Mouse (Mus musculus) liver, embryonic 16.5 days (tissue): ENCODE measurements around the gene Arel1. TPM values are rescaled to one million over a fixed set of nuclear protein-coding genes. Genes with fewer than 3 reads are reported as not detected.

Experiments used
- ATAC-seq: fragments of 200-750 bp; cut with Nextera tagmentation; 2 replicates; pipeline ENCODE4 v1.8.0; 2017; ENCODE audit warnings: low read depth, mild to moderate bottlenecking, moderate number of reproducible peaks, moderate library complexity
- H3K27ac ChIP-seq: fragments of 300-500 bp; sonication (generic); 2 replicates; pipeline ENCODE4 v1.5.1; 2014; ENCODE audit warnings: mild to moderate bottlenecking, low read length
- H3K27me3 ChIP-seq: fragments of 300-500 bp; sonication (generic); 2 replicates; pipeline ENCODE4 v1.6.1; 2014; ENCODE audit warnings: low read depth, low read length, mixed read lengths; ENCODE audit not compliant: control insufficient read depth, insufficient read depth
- H3K36me3 ChIP-seq: fragments of 300-500 bp; sonication (generic); 2 replicates; pipeline ENCODE4 v1.6.1; 2014; ENCODE audit warnings: mild to moderate bottlenecking; ENCODE audit not compliant: control insufficient read depth, insufficient read depth
- H3K4me1 ChIP-seq: fragments of 300-500 bp; sonication (generic); 2 replicates; pipeline ENCODE4 v1.6.1; 2014; ENCODE audit warnings: low read depth, low read length, mixed read lengths; ENCODE audit not compliant: control insufficient read depth
- H3K4me2 ChIP-seq: fragments of 300-500 bp; sonication (generic); 2 replicates; pipeline ENCODE4 v1.6.1; 2014; ENCODE audit warnings: low read depth, low read length, mixed read lengths
- H3K4me3 ChIP-seq: fragments of 300-500 bp; sonication (generic); 2 replicates; pipeline ENCODE4 v1.5.1; 2014; ENCODE audit warnings: low read depth, mild to moderate bottlenecking, low read length
- H3K9ac ChIP-seq: fragments of 300-500 bp; sonication (generic); 2 replicates; pipeline ENCODE4 v1.6.1; 2014; ENCODE audit warnings: low read depth, low read length
- H3K9me3 ChIP-seq: fragments of 300-500 bp; sonication (generic); replicated peaks from 2 replicates; pipeline ENCODE4 v1.6.1; 2016; ENCODE audit warnings: low read length; ENCODE audit not compliant: control insufficient read depth
- WGBS: fragments of 180-500 bp; shearing (Covaris S2); extraction: QIAGEN DNeasy Blood & Tissue Kit; methylation state at CpG from one replicate; pipeline ENCODE4 v1.1.7; 2014; ENCODE audit not compliant: insufficient replicate concordance; 5-methylcytosine and 5-hydroxymethylcytosine counted together
- polyA plus RNA-seq: library from polyadenylated mRNA; unstranded; fragments of >200 nt; fragmentation: Nextera tagmentation; extraction: Ambion mirVana; gene quantifications from 2 replicates; pipeline ENCODE4 v1.2.1, GENCODE M21; 2015

Arel1 gene
- polyA plus RNA-seq, 1 experiment from 2014 or later: 16.5 TPM

DNA sequence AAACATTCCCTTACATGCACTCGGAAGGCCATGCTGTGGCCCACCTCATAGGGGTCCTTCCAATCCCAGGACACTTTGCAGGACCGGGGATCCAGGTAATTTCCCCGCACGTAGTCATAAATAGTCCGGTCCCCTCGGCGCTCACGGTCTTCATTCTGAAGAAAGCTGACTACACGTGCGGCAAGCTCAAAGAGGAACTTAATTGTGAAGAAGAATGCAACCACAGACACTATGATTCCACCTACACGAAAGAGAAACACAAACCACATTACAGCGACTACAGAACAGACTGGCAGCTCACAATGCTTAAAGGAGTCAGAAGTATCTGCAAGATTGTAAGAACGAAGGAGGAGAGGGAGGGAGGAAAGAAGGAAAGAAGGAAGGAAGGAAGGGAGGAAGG is 29.0 kb downstream of the Arel1 start:
- Histone ChIP-seq H3K9ac (no peak overlapping the region), H3K4me1 (peaks cover 10% of the 10 kb centered on the region), H3K36me3 (peaks cover 34% of the 10 kb centered on the region), H3K27ac (no peak overlapping the region), H3K9me3 (no peaks in the 10 kb centered on the region), H3K27me3 (no peaks in the 10 kb centered on the region), H3K4me3 (no peak overlapping the region), H3K4me2 (no peak overlapping the region)
- no peak for ATAC-seq
- WGBS: 75% methylated on average over 13 of the region's 13 CpGs

DNA sequence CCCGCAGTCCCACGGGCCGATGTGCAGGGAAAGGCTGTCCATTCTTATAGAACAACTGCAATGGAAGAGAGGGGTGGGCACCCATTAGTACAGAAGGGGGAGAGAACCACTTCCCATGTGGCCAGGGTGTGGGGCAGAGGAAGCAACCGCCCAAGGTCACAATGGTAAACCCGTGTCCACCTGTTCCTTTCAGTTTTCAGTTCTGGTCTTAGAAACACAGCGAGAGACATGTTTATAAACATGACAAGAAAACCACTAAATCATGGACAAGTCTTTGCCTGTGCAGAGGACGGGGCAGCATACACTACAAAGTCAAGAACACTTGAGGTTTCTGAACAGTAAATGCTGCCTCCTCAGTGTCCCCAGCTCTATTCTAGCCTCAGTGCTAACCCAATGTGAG is 30.4 kb downstream of the Arel1 start:
- no peak overlapping the region for H3K9ac ChIP-seq
- no peaks in the 10 kb centered on the region for H3K27me3 ChIP-seq
- H3K4me2 ChIP-seq: no peak overlapping the region
- no peak overlapping the region for H3K27ac ChIP-seq
- peaks cover 34% of the 10 kb centered on the region for H3K36me3 ChIP-seq
- peaks cover 10% of the 10 kb centered on the region for H3K4me1 ChIP-seq
- no peak for ATAC-seq
- 90% methylated on average over 7 of the region's 7 CpGs for WGBS
- H3K4me3 ChIP-seq: no peak overlapping the region
- H3K9me3 ChIP-seq: no peaks in the 10 kb centered on the region

DNA sequence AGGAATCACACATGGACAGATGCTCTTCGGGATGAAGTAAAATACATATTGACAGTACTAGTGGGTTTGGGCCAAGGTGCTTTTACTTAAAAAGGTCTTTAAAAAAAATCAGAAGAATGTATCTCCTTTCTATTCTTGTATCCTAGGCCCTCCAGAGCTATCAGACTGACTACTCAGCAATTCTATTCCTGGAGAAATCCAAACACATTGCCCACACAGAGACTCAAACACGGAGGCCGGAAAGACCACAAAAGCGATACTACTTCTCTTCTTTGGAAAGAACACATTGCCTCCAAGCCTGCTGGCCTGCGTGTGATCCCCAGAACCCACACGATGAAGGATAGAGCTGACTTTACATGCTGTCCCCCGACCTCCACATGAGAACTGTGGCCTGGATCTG is 31.6 kb downstream of the Arel1 start:
- peaks cover 46% of the 10 kb centered on the region for H3K36me3 ChIP-seq
- WGBS: 88% methylated on average over 7 of the region's 7 CpGs
- H3K9me3 ChIP-seq: no peaks in the 10 kb centered on the region
- no peak overlapping the region for H3K27ac ChIP-seq
- no peak overlapping the region for H3K9ac ChIP-seq
- peaks cover 3% of the 10 kb centered on the region for H3K4me1 ChIP-seq
- no peak overlapping the region for H3K4me3 ChIP-seq
- no peaks in the 10 kb centered on the region for H3K27me3 ChIP-seq
- no peak overlapping the region for H3K4me2 ChIP-seq
- ATAC-seq: no peak

DNA sequence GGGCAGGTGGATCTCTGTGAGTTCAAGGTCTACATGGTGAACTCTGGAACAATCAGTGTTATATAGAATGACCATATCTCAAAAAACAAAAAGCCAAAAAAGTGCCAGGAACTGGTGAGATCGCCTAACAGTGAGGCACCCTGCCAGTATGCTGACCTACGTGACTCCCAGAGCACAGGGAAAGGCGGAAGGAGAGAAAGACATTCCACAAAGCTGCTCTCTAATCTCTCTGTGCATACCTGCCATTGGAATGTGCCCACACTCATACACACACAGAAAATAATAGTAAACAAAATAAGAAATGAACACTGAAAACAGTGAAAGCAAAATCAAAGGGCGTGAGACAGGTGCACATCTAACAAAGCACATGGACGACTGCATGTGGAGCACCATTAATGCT is 35.4 kb downstream of the Arel1 start:
- no peak for ATAC-seq
- H3K27me3 ChIP-seq: no peaks in the 10 kb centered on the region
- 83% methylated on average over 5 of the region's 5 CpGs for WGBS
- H3K4me2 ChIP-seq: no peak overlapping the region
- no peak overlapping the region for H3K9ac ChIP-seq
- H3K36me3 ChIP-seq: peaks cover 52% of the 10 kb centered on the region
- no peaks in the 10 kb centered on the region for H3K9me3 ChIP-seq
- H3K27ac ChIP-seq: no peak overlapping the region
- no peaks in the 10 kb centered on the region for H3K4me1 ChIP-seq
- no peak overlapping the region for H3K4me3 ChIP-seq

DNA sequence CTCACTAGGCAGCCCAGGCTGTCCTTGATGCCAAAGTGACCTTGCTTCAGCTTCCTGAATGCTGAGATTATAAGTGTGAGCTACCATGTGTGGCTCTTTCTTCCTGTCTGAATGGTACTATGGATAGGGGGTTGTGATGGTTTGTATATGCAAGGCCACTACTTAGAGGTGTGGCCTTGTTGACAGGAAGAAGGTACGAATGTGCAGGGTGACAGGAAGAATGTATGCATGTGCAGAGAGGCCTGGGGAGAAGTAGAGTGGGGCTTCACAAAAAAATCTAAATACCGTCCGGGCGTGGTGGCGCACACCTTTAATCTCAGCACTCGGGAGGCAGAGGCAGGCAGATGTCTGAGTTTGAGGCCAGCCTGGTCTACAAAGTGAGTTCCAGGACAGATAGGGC is 38.5 kb downstream of the Arel1 start:
- 85% methylated on average over 6 of the region's 6 CpGs for WGBS
- H3K4me3 ChIP-seq: no peak overlapping the region
- H3K36me3 ChIP-seq: peaks cover 43% of the 10 kb centered on the region
- no peak overlapping the region for H3K27ac ChIP-seq
- no peak for ATAC-seq
- H3K4me1 ChIP-seq: no peaks in the 10 kb centered on the region
- H3K9ac ChIP-seq: no peak overlapping the region
- no peak overlapping the region for H3K4me2 ChIP-seq
- no peaks in the 10 kb centered on the region for H3K27me3 ChIP-seq
- no peaks in the 10 kb centered on the region for H3K9me3 ChIP-seq

DNA sequence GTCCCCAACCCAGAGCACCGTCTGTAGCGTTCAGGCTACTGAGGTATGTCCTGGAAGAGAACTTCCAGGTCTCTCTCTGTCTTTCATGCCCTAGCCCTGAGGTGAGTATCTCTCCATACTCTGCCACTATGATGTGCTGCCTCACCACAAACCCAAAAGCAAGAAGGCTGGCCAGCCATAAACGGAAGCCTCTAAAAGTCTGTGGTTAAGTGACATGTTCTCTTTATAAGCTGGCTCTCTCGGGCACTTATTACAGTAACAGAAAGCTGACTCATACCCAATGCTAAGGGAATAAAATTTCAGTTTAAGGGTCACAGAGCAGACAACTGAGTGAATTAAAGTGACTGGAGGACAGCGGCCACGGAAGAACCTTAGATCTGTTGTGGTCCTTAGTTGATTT is 44.2 kb downstream of the Arel1 start:
- H3K4me2 ChIP-seq: no peak overlapping the region
- no peaks in the 10 kb centered on the region for H3K27me3 ChIP-seq
- H3K9ac ChIP-seq: no peak overlapping the region
- H3K4me3 ChIP-seq: no peak overlapping the region
- H3K9me3 ChIP-seq: no peaks in the 10 kb centered on the region
- peaks cover 39% of the 10 kb centered on the region for H3K36me3 ChIP-seq
- H3K4me1 ChIP-seq: no peaks in the 10 kb centered on the region
- no peak for ATAC-seq
- WGBS: 78% methylated on average over 6 of the region's 6 CpGs
- H3K27ac ChIP-seq: no peak overlapping the region

DNA sequence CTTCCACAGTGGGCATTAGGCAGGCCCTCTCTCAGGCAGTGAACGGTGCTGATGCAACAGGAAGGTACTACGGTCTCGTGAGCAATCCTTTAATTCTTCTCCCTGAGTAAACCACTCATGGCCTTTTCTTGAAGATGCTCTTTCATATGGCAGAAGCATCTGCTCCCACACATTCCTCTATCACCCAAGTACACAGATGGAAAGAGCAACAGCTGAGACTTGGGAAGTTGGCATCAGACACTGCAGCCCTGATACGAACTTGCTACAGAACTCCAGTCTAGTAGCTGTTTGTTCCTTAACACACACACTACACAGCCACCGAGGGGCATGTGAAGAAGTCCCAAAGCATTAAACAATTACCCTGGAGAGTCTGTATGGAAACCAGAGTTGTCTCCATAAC is 46.4 kb downstream of the Arel1 start:
- Histone ChIP-seq H3K4me3 (no peak overlapping the region), H3K4me2 (no peak overlapping the region), H3K27me3 (no peaks in the 10 kb centered on the region), H3K9me3 (no peaks in the 10 kb centered on the region), H3K36me3 (peaks cover 38% of the 10 kb centered on the region), H3K27ac (no peak overlapping the region), H3K9ac (no peak overlapping the region), H3K4me1 (no peaks in the 10 kb centered on the region)
- WGBS: 83% methylated on average over 5 of the region's 5 CpGs
- ATAC-seq: no peak

DNA sequence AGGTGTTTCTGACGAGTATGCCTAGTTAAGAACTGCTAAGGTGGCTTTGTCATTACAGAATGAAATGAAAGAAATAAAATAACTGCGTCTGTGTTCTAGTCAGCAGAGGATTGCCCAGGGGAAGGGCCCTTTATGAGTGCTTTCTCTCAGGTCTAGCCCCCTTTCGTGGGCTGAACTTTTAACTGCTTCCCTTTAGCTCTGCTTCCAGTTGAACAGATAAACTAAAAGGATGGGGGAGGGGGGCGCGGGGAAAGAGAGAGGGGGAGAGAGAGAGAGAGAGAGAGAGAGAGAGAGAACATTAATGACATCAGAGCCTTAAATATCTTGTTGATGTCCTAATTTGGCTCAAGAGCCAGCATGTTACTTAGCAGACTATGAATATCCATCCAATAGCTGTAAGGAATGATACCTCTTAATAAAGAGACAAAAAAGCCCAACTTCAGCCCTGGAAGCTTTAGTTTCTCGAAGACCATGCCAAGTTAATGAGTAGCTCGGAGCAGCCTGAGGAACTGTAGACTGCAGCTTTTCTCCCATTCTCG is 48.8 kb downstream of the Arel1 start:
- WGBS: 76% methylated on average over 8 of the region's 8 CpGs
- Histone ChIP-seq H3K9me3 (no peaks in the 10 kb centered on the region), H3K4me3 (no peak overlapping the region), H3K36me3 (peaks cover 48% of the 10 kb centered on the region), H3K9ac (no peak overlapping the region), H3K4me2 (no peak overlapping the region), H3K4me1 (no peaks in the 10 kb centered on the region), H3K27me3 (no peaks in the 10 kb centered on the region), H3K27ac (no peak overlapping the region)
- ATAC-seq: no peak

DNA sequence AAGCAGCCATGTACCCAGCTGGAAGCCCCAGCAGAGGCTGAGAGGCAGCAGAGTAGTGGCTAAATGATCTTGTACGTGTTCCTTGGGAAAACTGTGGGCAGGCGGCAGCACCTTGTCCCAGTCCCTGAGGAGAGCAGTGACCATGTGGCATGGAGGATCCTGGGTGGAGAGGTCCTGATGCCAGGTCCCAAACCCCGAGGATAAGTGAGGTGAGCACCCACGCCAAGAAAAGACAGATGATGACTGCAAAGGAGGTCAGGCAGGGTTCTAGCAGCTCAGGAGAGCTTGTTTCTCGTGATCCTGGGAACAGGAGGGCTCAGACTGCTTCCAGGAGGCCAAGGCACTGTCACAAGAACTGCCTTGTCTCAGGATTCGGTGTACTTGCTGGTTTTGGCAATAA is 51.9 kb downstream of the Arel1 start:
- H3K27ac ChIP-seq: no peak overlapping the region
- H3K4me1 ChIP-seq: no peaks in the 10 kb centered on the region
- H3K36me3 ChIP-seq: peaks cover 40% of the 10 kb centered on the region
- no peaks in the 10 kb centered on the region for H3K27me3 ChIP-seq
- no peak overlapping the region for H3K4me2 ChIP-seq
- no peak overlapping the region for H3K9ac ChIP-seq
- no peaks in the 10 kb centered on the region for H3K9me3 ChIP-seq
- H3K4me3 ChIP-seq: no peak overlapping the region
- WGBS: 86% methylated on average over 6 of the region's 6 CpGs
- no peak for ATAC-seq
